Mouse (Mus musculus): Measurements from ENCODE around the gene Trpv3. TPM values are rescaled to one million over a fixed set of nuclear protein-coding genes. Genes with fewer than 3 reads are reported as not detected.

The Trpv3 gene
- 0.17 and 0.20 TPM in 2 replicates for polyA plus RNA-seq (2015; fragmentation: Nextera tagmentation; extraction: Ambion mirVana)

DNA sequence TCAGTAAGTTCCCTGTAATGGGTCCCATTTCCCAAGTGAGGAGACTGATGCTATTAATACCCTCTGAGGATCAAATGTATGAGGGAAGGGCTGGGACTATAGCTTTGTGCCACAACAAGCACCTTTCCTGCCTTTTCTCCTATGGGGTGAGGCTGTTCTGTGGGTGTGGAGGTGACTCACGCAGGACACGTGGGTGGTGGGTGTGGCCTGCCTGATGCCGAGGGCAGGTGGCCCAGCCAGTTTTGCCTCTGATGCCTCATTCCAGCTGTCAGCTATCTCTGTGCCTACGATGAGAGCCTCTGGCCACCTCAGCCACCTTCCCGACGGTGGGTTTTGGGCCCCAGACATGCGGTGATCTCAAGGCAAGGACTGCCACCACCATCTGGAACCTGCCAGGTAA, at the start of gene Trpv3:
TSS of gene Trpv3 (plus strand) at position 122 of the 400 bp plus-strand sequence.
- Histone ChIP-seq H3K27me3 (no peaks in the 10 kb centered on the region), H3K4me1 (replicated peaks) (no peaks in the 10 kb centered on the region), H3K36me3 (no peaks in the 10 kb centered on the region), H3K4me3 (no peak within 1 kb of the TSS), H3K27ac (replicated peaks) (no peak within 1 kb of the TSS), H3K9ac (no peak within 1 kb of the TSS), H3K4me2 (no peak within 1 kb of the TSS), H3K9me3 (no peaks in the 10 kb centered on the region)
- 92% methylated on average over 7 of the region's 7 CpGs for WGBS
- no peak for ATAC-seq (ENCODE audit: low read depth)

DNA sequence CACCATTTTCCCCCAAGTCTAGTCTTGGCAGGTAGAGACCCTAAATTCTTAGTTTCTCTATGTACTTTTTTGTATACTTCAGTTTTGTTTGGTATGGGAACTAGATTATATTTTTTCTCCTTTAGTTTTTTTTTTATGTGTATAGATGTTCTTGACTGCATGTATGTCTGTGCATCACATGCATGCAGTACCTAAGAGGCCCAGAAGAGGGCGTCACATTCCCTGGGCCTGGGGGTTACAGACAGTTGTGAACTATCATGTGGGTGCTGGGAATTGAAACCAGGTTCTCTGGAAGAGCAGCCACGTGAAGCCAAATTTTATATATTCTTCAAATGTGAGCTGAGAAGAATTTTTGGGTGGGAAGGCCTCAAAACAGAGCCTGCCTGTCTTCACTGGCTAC, 47.5 kb upstream of the Trpv3 start:
- Histone ChIP-seq H3K36me3 (no peaks in the 10 kb centered on the region), H3K4me1 (replicated peaks) (no peaks in the 10 kb centered on the region), H3K27ac (replicated peaks) (no peak overlapping the region), H3K27me3 (no peaks in the 10 kb centered on the region), H3K4me2 (no peak overlapping the region), H3K9me3 (no peaks in the 10 kb centered on the region), H3K9ac (no peak overlapping the region), H3K4me3 (no peak overlapping the region)
- WGBS = 69% methylated on average over 2 of the region's 2 CpGs
- ATAC-seq (ENCODE audit: low read depth) = no peak

DNA sequence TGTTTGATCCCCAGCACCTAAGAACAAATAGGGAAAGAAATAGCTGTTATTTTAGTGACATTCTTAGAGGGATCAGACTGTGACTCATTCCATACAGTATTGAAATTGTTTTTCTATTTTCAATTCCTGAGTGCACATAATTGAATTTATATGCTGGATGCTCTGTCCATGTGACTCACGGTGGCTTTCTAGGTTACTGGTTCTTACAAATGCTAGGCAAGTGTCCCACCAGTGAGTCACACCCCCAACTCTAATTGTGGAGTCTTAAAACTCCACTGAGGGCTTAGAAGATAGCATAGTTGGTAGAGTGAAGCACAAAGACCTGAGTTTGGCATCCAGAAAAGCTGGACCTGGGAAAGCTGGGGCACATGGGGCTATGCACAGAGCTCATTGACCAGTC, 46.5 kb upstream of the Trpv3 start:
- no peaks in the 10 kb centered on the region for H3K27me3 ChIP-seq
- H3K9ac ChIP-seq = no peak overlapping the region
- no peaks in the 10 kb centered on the region for H3K4me1 ChIP-seq (replicated peaks)
- no peaks in the 10 kb centered on the region for H3K9me3 ChIP-seq
- 88% methylated on average over 1 of the region's 1 CpGs for WGBS
- no peak overlapping the region for H3K27ac ChIP-seq (replicated peaks)
- no peaks in the 10 kb centered on the region for H3K36me3 ChIP-seq
- no peak for ATAC-seq (ENCODE audit: low read depth)
- no peak overlapping the region for H3K4me3 ChIP-seq
- no peak overlapping the region for H3K4me2 ChIP-seq

DNA sequence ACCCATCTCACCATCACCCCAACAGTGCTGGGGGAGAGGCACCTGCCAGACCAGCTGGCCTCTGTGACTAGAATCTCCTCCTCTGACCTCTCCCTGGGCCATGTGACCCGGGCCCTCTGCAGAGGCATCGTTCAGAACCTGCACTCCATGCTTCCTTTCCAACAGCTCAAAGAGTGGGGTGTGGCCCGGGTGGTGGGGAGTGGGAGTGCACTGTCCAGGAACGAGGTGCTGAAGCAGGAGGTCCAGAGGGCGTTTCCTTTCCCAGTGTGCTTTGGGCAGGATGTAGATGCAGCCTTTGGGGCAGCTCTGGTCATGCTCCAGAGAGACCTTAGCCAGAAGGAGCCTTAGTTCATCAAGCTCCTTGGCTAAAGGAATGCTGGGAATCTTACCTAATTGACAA, 44.3 kb upstream of the Trpv3 start:
- no peak overlapping the region for H3K27ac ChIP-seq (replicated peaks)
- no peak for ATAC-seq (ENCODE audit: low read depth)
- no peaks in the 10 kb centered on the region for H3K9me3 ChIP-seq
- H3K4me1 ChIP-seq (replicated peaks) = no peaks in the 10 kb centered on the region
- no peak overlapping the region for H3K9ac ChIP-seq
- 41% methylated on average over 5 of the region's 5 CpGs for WGBS
- H3K4me3 ChIP-seq = no peak overlapping the region
- H3K4me2 ChIP-seq = no peak overlapping the region
- H3K36me3 ChIP-seq = no peaks in the 10 kb centered on the region
- H3K27me3 ChIP-seq = no peaks in the 10 kb centered on the region

DNA sequence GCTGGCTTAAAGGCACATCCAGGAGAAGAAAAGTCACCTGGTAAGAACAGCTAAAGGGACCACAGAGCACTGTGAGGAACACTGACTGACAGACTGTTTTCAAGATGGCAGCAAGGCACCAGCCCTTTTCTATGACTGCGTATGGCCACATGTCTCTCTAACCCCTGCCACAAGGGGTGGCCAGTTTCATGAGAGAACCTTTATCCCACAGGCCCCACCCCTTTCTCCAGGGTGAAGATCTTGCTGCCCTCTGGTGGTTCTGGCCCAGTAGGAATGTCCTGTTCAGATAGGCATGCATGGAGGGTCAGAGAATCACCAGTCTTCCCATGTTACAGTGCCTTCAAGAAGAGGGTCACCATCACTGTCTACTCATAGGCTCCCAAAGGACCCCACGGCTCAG, 43.2 kb upstream of the Trpv3 start:
- no peaks in the 10 kb centered on the region for H3K4me1 ChIP-seq (replicated peaks)
- H3K9me3 ChIP-seq = no peaks in the 10 kb centered on the region
- H3K4me2 ChIP-seq = no peak overlapping the region
- H3K9ac ChIP-seq = no peak overlapping the region
- no peaks in the 10 kb centered on the region for H3K27me3 ChIP-seq
- 67% methylated on average over 2 of the region's 2 CpGs for WGBS
- ATAC-seq (ENCODE audit: low read depth) = no peak
- H3K27ac ChIP-seq (replicated peaks) = no peak overlapping the region
- H3K4me3 ChIP-seq = no peak overlapping the region
- no peaks in the 10 kb centered on the region for H3K36me3 ChIP-seq

DNA sequence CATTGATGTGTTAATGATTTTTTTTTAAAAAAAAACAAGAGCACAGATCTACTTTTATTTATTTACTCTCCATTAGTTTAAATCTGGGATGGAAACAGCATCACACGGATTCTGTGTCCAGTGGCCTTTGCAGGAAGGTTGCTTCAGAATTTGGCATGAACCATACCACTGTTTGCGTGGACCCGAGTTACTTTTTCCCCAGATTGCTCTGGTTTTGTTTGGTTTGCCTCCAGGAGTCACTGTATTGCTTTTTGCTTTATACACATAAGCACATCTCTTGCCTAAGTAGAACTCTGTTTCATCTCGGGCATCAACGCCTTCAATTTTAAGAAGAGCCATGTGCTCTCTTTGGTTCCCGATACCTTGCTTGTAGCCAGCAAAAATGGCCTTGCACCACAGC, 41.3 kb upstream of the Trpv3 start:
- Histone ChIP-seq H3K9me3 (no peaks in the 10 kb centered on the region), H3K27me3 (no peaks in the 10 kb centered on the region), H3K4me1 (replicated peaks) (no peaks in the 10 kb centered on the region), H3K36me3 (no peaks in the 10 kb centered on the region), H3K4me3 (no peak overlapping the region), H3K27ac (replicated peaks) (no peak overlapping the region), H3K4me2 (no peak overlapping the region), H3K9ac (no peak overlapping the region)
- 87% methylated on average over 6 of the region's 6 CpGs for WGBS
- ATAC-seq (ENCODE audit: low read depth) = no peak

DNA sequence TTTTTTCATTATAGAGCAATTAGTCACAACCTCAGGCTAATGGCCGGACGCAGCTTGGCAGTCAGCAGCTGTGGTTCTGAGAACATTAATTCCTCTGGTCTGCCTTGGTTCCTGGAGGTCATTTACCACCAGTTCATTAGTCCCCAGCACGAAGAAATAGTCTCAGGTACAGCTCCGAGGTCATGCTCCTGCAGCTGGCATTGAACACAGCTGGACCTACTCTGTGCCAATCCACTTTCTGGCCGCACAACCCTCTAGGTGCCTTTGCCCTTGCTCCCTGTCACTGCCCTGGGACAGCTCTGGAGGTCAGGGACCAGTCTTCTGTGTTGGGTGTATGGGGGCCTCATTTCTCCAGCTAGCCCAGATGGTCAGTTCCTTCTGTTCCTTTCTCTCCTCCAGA, 38.3 kb upstream of the Trpv3 start:
- H3K36me3 ChIP-seq = no peaks in the 10 kb centered on the region
- no peak overlapping the region for H3K9ac ChIP-seq
- no peak overlapping the region for H3K4me2 ChIP-seq
- H3K27me3 ChIP-seq = no peaks in the 10 kb centered on the region
- no peak for ATAC-seq (ENCODE audit: low read depth)
- no peak overlapping the region for H3K4me3 ChIP-seq
- H3K9me3 ChIP-seq = no peaks in the 10 kb centered on the region
- 84% methylated on average over 5 of the region's 5 CpGs for WGBS
- H3K4me1 ChIP-seq (replicated peaks) = no peaks in the 10 kb centered on the region
- no peak overlapping the region for H3K27ac ChIP-seq (replicated peaks)

DNA sequence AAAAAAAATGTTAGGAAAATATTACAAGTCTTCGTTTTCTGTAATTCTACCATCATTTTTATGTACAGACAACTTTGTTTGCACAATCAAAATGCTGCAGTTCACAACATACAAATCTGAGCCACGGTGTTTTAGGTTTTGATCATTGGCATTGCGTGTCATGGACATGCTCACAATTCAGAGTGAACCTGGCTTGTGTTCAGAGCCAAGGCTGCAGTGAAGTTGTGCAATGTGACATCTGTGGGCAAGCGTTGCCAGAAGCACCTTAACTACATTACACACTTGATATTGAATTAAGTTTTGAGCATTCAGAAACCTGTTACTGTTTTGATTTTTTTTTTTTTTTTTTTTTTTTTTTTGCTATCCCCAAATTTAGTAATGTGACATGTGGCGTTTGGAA, 37.1 kb upstream of the Trpv3 start:
- Histone ChIP-seq H3K36me3 (no peaks in the 10 kb centered on the region), H3K27ac (replicated peaks) (no peak overlapping the region), H3K4me3 (no peak overlapping the region), H3K4me1 (replicated peaks) (no peaks in the 10 kb centered on the region), H3K9me3 (no peaks in the 10 kb centered on the region), H3K4me2 (no peak overlapping the region), H3K9ac (no peak overlapping the region), H3K27me3 (no peaks in the 10 kb centered on the region)
- 89% methylated on average over 5 of the region's 5 CpGs for WGBS
- no peak for ATAC-seq (ENCODE audit: low read depth)

DNA sequence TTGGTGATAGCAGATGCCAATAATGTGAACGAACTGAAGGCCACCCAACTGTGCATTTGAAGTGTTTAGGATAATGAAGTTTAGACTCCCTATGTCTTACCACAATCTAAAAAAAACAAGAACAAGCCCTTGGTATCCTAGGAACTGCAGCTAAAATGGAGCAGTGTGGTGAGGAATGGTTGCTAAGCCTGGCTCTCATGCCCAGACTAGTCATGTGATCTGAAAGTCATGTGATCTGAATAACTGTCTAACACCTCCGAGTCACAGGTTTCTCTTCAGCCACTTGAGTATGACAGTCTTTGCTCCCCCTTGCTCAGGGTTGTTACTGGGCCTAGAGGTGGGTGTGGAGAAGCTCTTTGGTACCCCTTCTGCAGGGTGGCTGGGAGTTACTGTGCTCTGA, 34.7 kb upstream of the Trpv3 start:
- no peak for ATAC-seq (ENCODE audit: low read depth)
- Histone ChIP-seq H3K4me2 (no peak overlapping the region), H3K4me3 (no peak overlapping the region), H3K4me1 (replicated peaks) (no peaks in the 10 kb centered on the region), H3K27me3 (no peaks in the 10 kb centered on the region), H3K9ac (no peak overlapping the region), H3K9me3 (no peaks in the 10 kb centered on the region), H3K27ac (replicated peaks) (no peak overlapping the region), H3K36me3 (no peaks in the 10 kb centered on the region)
- WGBS = 73% methylated on average over 2 of the region's 2 CpGs

DNA sequence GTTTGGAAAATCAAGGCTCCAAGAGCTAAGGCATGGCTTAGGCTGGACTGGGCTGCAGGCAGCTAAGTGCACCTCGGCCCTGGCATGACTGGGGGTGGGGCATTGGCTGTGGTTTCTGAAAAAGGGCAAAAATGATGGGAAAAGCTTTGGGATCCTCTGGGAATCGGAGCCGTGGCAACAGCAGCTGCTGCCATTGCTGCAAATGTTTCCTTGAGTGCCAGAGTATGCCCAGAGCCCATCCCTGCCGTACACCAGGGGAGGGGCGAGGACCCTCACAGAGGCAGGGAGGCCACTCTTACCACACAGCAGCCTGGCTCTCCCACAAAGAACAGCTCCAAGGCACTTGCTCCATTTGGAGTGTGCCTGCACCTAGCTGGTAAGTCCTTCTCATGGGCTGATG, 33.2 kb upstream of the Trpv3 start, which contains the start of gene Trpv1:
TSS of gene Trpv1 (plus strand) at position 301 of the 400 bp plus-strand sequence.
- H3K4me2 ChIP-seq = no peak within 1 kb of the TSS
- H3K27ac ChIP-seq (replicated peaks) = no peak within 1 kb of the TSS
- H3K4me1 ChIP-seq (replicated peaks) = no peaks in the 10 kb centered on the region
- no peak within 1 kb of the TSS for H3K9ac ChIP-seq
- no peak within 1 kb of the TSS for H3K4me3 ChIP-seq
- 74% methylated on average over 5 of the region's 5 CpGs for WGBS
- no peaks in the 10 kb centered on the region for H3K27me3 ChIP-seq
- no peak for ATAC-seq (ENCODE audit: low read depth)
- H3K9me3 ChIP-seq = no peaks in the 10 kb centered on the region
- no peaks in the 10 kb centered on the region for H3K36me3 ChIP-seq

DNA sequence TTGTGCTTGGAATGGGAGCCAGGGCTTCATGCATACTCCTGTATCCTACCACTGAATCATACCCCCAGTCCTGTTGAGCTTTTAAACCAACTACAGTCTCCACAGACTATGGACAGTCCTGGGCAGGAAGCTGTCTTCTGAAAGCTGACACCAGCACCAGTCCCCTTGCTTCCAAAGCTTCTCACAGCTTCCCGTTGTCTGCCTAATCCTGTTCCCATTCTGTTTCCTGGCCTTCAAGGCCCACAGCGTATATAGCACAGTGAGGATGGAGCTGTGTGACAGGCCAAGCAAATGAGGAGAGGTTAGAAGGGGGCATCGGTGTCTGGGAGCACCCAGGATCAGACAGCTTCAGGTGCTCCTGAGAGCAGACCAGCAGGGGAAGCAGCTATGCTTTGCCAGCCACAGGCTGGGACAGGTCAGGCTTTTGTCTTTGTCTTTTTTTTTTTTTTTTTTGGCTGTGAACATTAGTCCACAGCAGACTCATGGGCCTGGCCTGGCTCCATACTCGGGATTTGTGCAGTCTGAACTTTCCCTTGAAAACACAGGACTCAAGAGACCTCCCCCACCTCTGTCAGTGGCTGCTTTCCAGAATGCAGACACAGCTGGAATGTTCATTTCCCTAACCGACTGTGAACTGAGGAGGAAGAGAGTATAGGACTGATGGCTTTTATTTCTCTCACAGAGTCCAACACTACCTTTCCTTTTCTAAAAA, 31.0 kb upstream of the Trpv3 start:
- Histone ChIP-seq H3K4me2 (no peak overlapping the region), H3K36me3 (no peaks in the 10 kb centered on the region), H3K9ac (no peak overlapping the region), H3K27me3 (no peaks in the 10 kb centered on the region), H3K4me1 (replicated peaks) (no peaks in the 10 kb centered on the region), H3K9me3 (no peaks in the 10 kb centered on the region), H3K4me3 (no peak overlapping the region), H3K27ac (replicated peaks) (peak overlapping the region; percentile 56; the same call in 1 of the 2 replicates)
- WGBS = 47% methylated on average over 5 of the region's 5 CpGs
- no peak for ATAC-seq (ENCODE audit: low read depth)

DNA sequence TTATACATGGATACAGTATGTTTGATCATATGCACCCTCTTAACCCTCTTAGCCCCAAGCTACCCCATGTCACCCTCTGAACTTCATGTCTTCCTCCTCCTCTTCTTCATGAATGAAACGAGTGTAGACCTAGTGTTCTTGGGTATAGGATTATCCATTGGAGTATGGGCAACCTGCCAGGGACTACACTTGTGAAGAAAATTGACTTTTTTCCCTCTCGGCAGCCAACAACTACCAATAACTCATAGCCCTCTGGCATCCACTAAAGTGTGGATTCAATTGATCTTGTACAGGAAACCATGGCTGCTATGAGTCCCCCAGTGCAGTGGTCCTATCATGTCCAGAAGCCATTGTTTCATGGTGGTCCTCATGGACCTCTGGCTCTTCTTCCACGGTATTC, 30.5 kb upstream of the Trpv3 start:
- no peaks in the 10 kb centered on the region for H3K27me3 ChIP-seq
- no peak for ATAC-seq (ENCODE audit: low read depth)
- no peak overlapping the region for H3K4me3 ChIP-seq
- H3K36me3 ChIP-seq = no peaks in the 10 kb centered on the region
- no peaks in the 10 kb centered on the region for H3K4me1 ChIP-seq (replicated peaks)
- no peak overlapping the region for H3K9ac ChIP-seq
- no peak overlapping the region for H3K4me2 ChIP-seq
- WGBS = 71% methylated on average over 3 of the region's 3 CpGs
- H3K9me3 ChIP-seq = no peaks in the 10 kb centered on the region
- H3K27ac ChIP-seq (replicated peaks) = no peak overlapping the region

DNA sequence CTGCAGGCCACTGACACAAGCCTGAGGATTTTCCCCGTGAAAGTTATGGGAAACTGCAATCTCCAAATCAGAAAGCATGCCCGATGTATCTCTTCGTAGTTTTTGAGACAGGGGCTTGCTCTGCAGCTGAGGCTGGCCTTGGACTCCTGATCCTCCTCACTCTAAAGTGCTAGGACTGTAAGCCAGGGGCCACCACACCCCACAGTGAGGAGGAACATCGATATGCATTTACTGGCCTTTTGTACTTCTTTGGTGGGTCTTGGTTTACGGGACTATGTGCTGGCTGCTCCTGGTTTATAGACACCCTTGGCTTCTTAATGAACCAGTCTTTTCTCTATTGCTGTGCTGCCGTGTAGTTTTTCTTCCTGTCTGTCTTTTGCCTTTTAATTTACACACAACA, 25.0 kb upstream of the Trpv3 start:
- Histone ChIP-seq H3K4me1 (replicated peaks) (no peaks in the 10 kb centered on the region), H3K36me3 (no peaks in the 10 kb centered on the region), H3K27me3 (no peaks in the 10 kb centered on the region), H3K4me2 (no peak overlapping the region), H3K4me3 (no peak overlapping the region), H3K9ac (no peak overlapping the region), H3K27ac (replicated peaks) (no peak overlapping the region), H3K9me3 (no peaks in the 10 kb centered on the region)
- WGBS = 75% methylated on average over 6 of the region's 6 CpGs
- ATAC-seq (ENCODE audit: low read depth) = no peak
